Mouse (Mus musculus) cerebellum, adult (tissue): ENCODE measurements around the gene Atp6v0b.

Experiments used
- ATAC-seq: cut with Nextera tagmentation; 2 replicates; pipeline ENCODE4 v1.9.2; 2017; ENCODE audit warnings: mild to moderate bottlenecking, moderate library complexity, mixed read lengths; ENCODE audit not compliant: insufficient number of reproducible peaks, low FRiP score, low TSS enrichment

Gene Atp6v0b

DNA sequence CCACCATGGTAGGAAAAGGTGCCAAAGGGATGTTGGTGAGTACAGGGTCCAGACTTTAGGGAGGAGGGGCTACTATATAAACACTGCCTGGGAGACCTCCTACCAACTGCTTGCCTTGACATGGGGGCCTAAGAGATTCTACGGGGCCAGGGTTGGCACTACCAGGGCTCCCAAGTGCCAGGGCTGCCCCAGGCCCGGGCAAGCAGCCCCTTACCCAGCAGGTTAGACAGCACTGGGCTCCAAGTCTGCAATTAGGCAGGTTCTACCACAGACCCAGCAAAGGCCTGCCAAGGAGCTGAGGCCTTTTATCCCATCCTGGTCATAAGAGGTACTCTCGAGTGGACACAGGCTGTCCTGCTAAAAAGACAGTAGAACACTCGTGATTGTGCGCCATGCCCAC, 44.0 kb downstream of the Atp6v0b start:
- ATAC-seq: no peak

DNA sequence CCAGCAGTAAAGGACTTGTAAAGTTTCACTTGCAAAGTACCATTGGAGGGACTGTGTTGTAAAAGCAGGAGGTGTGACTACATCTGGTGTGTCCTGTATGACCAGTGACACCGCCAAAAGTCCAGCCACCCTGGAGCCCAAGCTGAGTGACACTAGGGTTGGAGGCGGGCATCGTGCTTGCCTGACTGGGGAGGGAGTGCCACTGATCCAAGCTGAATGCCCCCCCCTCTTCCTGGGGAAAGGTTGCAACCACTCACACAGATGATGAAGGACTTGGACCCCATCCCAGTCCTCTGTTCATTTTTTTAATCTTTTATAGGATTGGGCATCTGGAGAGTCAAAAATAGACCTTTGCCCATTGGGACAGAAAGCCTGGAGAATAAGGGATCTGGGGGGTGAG, 45.6 kb downstream of the Atp6v0b start:
- no peak for ATAC-seq

DNA sequence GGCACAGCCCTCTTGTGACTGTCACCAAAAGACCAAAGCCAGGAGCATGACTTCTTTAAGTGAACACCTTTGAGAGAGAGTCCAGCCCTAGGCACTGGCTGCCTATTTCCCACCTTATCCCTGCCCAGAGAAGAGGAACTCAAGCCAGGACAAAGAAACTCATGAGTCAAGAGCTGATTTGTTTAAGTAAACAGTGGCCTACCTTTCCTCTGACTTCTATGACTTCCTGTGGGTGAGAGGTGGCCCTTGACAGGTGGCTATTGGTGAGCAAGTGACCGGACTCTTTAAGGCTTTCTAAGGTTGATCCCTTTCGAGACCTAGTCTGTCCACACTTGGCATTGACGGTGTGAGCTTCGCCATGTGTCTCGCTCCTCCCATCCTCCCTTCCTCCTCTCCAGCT, 46.3 kb downstream of the Atp6v0b start:
- ATAC-seq: no peak

DNA sequence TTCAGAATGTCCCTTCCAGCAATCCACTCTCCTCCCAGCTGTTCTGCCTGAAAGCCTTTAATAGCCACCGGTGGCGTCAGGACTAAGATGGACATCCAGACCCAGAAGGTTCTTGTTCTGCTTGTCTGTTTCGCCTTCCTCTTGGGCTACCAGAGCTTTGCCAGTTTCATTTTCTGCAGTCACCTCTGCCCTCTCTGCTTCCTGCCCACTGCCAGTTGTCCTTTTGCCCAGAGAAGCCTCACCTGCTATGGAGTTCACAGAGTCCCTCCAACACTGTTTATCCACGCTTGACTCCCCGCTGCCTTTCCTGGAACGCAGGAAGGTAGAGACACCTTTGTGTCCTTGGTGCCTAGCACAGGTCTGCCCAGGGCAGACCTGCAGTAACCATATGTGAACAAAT, 47.8 kb downstream of the Atp6v0b start:
- ATAC-seq: no peak

DNA sequence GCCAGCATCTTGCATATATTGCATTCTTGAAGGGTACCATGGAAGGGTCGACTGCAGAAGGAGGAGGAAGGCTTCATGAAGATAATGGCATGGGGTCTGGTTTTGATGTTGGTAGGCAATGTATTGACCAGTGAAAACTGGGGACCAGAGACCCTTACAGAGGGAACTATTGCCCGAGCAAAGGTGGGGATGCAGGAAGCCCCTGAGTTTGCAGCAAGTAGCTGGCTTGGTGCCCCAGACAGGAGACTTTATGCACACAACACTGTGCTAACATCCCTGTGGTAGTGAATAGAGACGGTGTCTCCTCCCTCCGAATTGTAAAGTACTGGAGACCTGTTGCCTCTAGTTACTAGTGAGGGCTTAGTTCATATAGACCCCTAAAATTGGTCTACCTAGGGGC, 49.9 kb downstream of the Atp6v0b start:
- ATAC-seq: no peak

DNA sequence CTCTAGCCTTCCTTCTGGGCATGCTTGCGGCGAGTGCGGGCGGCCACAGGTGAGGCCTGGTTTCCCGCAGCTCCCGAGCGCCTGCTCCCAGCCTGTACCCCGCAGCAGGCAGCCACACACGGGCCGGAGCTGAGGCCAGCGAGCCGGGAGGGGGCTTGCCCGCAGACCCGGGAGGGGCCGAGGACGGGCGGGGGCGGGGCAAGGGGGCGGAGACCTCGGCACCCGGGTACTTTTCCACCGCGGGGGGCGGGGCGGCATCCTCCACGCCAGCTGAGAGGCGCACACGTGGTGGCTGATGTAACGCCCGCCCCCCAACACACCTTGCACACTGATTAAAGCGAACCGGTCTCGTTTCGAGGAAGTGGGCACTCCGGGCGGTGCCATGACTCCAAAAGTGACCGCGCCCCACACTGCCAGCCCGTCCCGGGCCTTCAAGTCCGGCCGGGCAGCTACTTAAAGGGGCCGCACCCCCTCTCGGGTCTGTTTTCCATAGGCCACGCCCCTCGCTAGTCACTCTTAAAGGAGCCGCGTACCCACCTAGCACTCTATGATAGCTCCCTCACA, 50.8 kb downstream of the Atp6v0b start:
- ATAC-seq: peak; percentile 79

DNA sequence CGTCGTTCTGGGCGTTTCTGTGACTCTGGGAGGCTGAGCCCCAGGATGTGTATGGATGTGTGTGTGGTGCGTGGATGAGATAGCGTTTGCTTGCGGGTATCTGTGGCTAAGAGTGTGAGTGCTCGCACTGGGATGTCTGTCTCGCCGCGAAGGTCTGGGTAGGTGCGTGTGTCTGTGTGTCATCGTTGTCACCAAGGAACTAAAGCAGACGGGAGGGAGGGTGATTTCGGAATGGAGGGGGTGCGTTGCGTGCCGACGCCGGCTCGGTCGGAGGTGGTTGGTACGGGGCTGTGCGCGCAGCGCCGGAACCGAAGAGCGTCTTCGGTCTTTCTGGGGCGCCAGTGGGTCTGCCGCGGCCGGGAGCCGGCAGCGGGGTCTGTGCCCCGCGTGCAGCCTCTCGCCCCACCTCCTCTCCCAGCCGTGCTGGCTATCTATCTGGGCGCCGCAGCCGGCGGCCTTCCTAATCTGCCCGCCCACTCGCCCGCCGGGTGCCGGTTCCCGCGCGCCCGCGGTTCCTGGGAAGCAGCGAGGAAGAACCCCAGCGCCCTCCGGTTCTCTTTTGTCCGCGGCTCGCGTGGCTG, 51.5 kb downstream of the Atp6v0b start:
- ATAC-seq: peak; percentile 42; the same call in 1 of the 2 replicates

DNA sequence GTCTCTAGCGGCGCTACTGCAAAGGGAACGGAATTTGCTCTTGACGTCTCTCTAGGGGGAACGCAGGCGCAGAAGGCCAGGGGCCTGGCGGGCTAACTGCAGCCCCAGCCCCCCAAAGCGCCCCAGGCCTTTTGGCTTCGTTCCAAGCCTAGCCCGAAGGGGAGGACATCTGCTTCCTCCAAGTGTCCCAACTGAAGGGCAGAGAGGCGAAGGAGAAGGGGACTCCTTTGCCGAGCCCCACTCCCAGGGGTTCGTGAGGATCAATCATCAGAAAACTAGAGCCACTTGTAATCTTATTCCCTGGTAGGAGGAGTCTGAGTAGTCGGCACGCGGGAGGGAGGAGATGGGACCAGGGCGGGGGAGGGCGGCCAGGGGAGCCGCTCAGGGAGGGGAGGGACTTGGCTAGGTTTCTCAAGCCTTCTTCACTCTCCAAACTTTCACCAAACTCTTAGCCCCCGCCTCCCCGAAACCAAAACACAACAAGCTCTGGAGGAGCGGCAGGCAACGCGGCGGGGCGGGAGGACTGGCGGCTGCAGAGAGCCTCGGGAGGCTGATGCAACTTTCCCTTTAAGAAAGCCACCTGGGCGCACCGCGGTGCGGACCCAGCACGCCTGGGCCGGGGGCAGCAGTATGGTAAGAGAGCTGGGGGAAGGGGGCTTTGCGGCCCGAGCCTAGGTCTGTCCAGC, 52.1 kb downstream of the Atp6v0b start:
- ATAC-seq: 0 out of 2 replicates have a peak, but pooled peaks have one; percentile 11

DNA sequence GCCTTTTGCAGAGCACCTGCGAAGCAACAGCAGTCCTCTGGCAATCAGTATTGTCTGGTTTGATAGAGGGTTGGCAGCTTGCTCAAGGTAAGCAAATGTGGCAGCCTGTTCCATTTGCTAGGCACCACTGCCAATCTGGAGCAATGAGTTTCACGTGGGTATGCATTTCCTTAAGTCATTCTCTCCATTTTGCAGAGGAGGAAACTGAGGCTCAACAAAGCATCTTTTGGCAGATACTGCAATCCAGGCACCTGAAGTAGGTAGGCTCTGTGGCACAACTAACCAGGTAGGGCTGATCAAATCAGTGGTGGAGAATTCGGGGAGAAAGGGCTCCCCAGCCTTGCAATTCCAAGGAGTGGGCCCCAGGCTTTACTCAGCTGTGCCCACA, 52.7 kb downstream of the Atp6v0b start, which contains the start of gene Slc6a9:
Gene Slc6a9, plus strand, starts transcription at position 50 of the 388 bp plus-strand sequence.
- no peak for ATAC-seq
